Comparison of ENCODE assay signal across 8 mouse cellular contexts in genomic region chr11:87725964-87726562, GRCm38 (mm10). TPM values are rescaled to one million over a fixed set of nuclear protein-coding genes. Genes with fewer than 3 reads are reported as not detected.
A peak's percentile ranks its signal among the peaks of the same experiment; 100 is the strongest.
DNase-seq lines count a peak whose midpoint lies in the region; ATAC-seq lines count a peak whose summit lies in the region.

No protein-coding gene starts in this region.

- no peaks in the 10 kb centered on the region for H3K27me3 ChIP-seq in neural tube, embryonic 15.5 days (replicated peaks)
- no peaks in the 10 kb centered on the region for H3K27me3 ChIP-seq in liver, embryonic 11.5 days (replicated peaks; ENCODE audit: control insufficient read depth, insufficient read depth, low read length)

- 0 out of 2 replicates have a peak, but pooled peaks cover 7% of the 10 kb centered on the region for H3K4me1 ChIP-seq in neural tube, embryonic 15.5 days
- peaks cover 64% of the 10 kb centered on the region for H3K4me1 ChIP-seq in liver, embryonic 11.5 days (replicated peaks; ENCODE audit: control insufficient read depth, insufficient read depth, low read length)

- no peaks in the 10 kb centered on the region for H3K36me3 ChIP-seq in neural tube, embryonic 15.5 days
- 0 out of 2 replicates have a peak, but pooled peaks cover under 1% of the 10 kb centered on the region for H3K36me3 ChIP-seq in liver, embryonic 11.5 days (ENCODE audit: control insufficient read depth, insufficient read depth, low read length)

- WGBS in neural tube, embryonic 15.5 days: 26% methylated on average over 6 of the region's 6 CpGs
- WGBS in liver, embryonic 11.5 days: 10% methylated on average over 6 of the region's 6 CpGs

- DNase-seq in neural tube, embryonic 10.5 days (ENCODE audit: extremely low spot score, low spot score): peak; percentile 37
- peak; percentile 75 for DNase-seq in liver, embryonic 11.5 days (ENCODE audit: low spot score)
- peak; percentile 64 to 80 for DNase-seq in thymus, adult 18-20 months
- DNase-seq in right cerebral cortex, adult 18-20 months: no peak
- DNase-seq in cerebellum, adult 8-10 months: no peak
- DNase-seq in kidney, postnatal 10 days: no peak

- no peak overlapping the region for H3K4me3 ChIP-seq in neural tube, embryonic 15.5 days (replicated peaks)
- peak overlapping the region; percentile 42 for H3K4me3 ChIP-seq in liver, embryonic 11.5 days (ENCODE audit: low read depth, low read length)

- H3K9ac ChIP-seq in neural tube, embryonic 15.5 days (replicated peaks): no peak overlapping the region
- H3K9ac ChIP-seq in liver, embryonic 11.5 days (ENCODE audit: low read depth, low read length): peak overlapping the region; percentile 74

- no peak overlapping the region for H3K4me2 ChIP-seq in neural tube, embryonic 15.5 days
- peak overlapping the region; percentile 77 for H3K4me2 ChIP-seq in liver, embryonic 11.5 days

- no peak for ATAC-seq in neural tube, embryonic 15.5 days (ENCODE audit: low FRiP score)
- peak; percentile 80 for ATAC-seq in erythroblast, adult 5-6 weeks (replicated peaks; ENCODE audit: low FRiP score, poor library complexity, severe bottlenecking)
- ATAC-seq in liver, embryonic 11.5 days (replicated peaks; ENCODE audit: low FRiP score): peak; percentile 95

- H3K27ac ChIP-seq in neural tube, embryonic 15.5 days (replicated peaks): no peak overlapping the region; the same call in 1 of the 2 replicates
- H3K27ac ChIP-seq in liver, embryonic 11.5 days (ENCODE audit: low read depth, low read length): peak overlapping the region; percentile 100

- no peaks in the 10 kb centered on the region for H3K9me3 ChIP-seq in neural tube, embryonic 15.5 days (replicated peaks)
- H3K9me3 ChIP-seq in liver, embryonic 11.5 days (ENCODE audit: control insufficient read depth, low read length): no peaks in the 10 kb centered on the region

RNA-seq across cellular contexts. Expression of gene Supt4a, which starts 11.3 kb away (rescaled TPM):
- polyA plus RNA-seq in neural tube, embryonic 15.5 days (2015; fragmentation: Nextera tagmentation; extraction: Ambion mirVana): 129 and 144 TPM in 2 replicates
- total RNA-seq in erythroblast, adult 5-6 weeks (2015; ENCODE audit: low replicate concordance): 133 and 166 TPM in 2 replicates
- total RNA-seq in erythroblast, adult 5-6 weeks (2017; ENCODE audit: low replicate concordance): 103 and 121 TPM in 2 replicates
- polyA plus RNA-seq in liver, embryonic 11.5 days (2014; fragmentation: Nextera tagmentation; extraction: Ambion mirVana): 233 and 240 TPM in 2 replicates

RNA-seq across cellular contexts. Expression of gene Tspoap1, which starts 34.3 kb away (rescaled TPM):
- 34.5 and 43.8 TPM in 2 replicates for polyA plus RNA-seq in neural tube, embryonic 15.5 days (2015; fragmentation: Nextera tagmentation; extraction: Ambion mirVana)
- 4.2 and 5.4 TPM in 2 replicates for total RNA-seq in erythroblast, adult 5-6 weeks (2015; ENCODE audit: low replicate concordance)
- total RNA-seq in erythroblast, adult 5-6 weeks (2017; ENCODE audit: low replicate concordance): 5.4 and 16.6 TPM in 2 replicates
- polyA plus RNA-seq in liver, embryonic 11.5 days (2014; fragmentation: Nextera tagmentation; extraction: Ambion mirVana): 7.7 and 9.3 TPM in 2 replicates

Comparison
In these comparisons a context has a peak if more than half of its experiments do, and no peak if none do; other contexts are left out.
1. DNase-seq: peak in neural tube, embryonic 10.5 days (single experiment), liver, embryonic 11.5 days (single experiment) and thymus, adult 18-20 months (2 of 2); none in right cerebral cortex, adult 18-20 months (single experiment), cerebellum, adult 8-10 months (single experiment) and kidney, postnatal 10 days (single experiment).